Mouse (Mus musculus) bone marrow macrophage, adult 2 months (primary cell): ENCODE results near the gene Cradd. TPM values are rescaled to one million over a fixed set of nuclear protein-coding genes. Genes with fewer than 3 reads are reported as not detected.

Source experiments
- H3K27ac ChIP-seq: 2 replicates; pipeline ENCODE4 v1.5.1; 2012; ENCODE audit warnings: low read depth, low read length; ENCODE audit not compliant: insufficient read depth
- H3K4me1 ChIP-seq: 2 replicates; pipeline ENCODE4 v1.6.1; 2012; ENCODE audit warnings: low read length; ENCODE audit not compliant: control insufficient read depth, insufficient read depth
- H3K4me3 ChIP-seq: 2 replicates; pipeline ENCODE4 v1.5.1; 2012; ENCODE audit warnings: mild to moderate bottlenecking, low read length, moderate library complexity; ENCODE audit not compliant: insufficient read depth
- CTCF ChIP-seq: IDR thresholded peaks from 2 replicates; pipeline ENCODE4 v1.5.1; 2012; ENCODE audit warnings: low read depth, mild to moderate bottlenecking, low read length, moderate library complexity
- POLR2A ChIP-seq: IDR thresholded peaks from 2 replicates; pipeline ENCODE4 v1.6.1; 2012; ENCODE audit warnings: mild to moderate bottlenecking, low read depth, low read length, borderline replicate concordance
- polyA plus RNA-seq: library from polyadenylated mRNA; stranded (reverse); fragments of >200 nt; gene quantifications from 2 replicates; pipeline ENCODE4 v1.2.4, GENCODE M21; 2012; ENCODE audit not compliant: missing spikeins, insufficient read depth, insufficient read length

Cradd gene
- polyA plus RNA-seq, 1 experiment: 12.2 TPM

- TF ChIP-seq POLR2A (no peak), CTCF (no peak)
These were observed 179.4 kb downstream of the Cradd start for GRCm38 (mm10) chr10:95144414-95145130.

GRCm38 (mm10) chr10:95143446-95144114 lies 180.4 kb downstream of the Cradd start:
- TF ChIP-seq POLR2A (no peak), CTCF (no peak)
- Histone ChIP-seq H3K27ac (no peak overlapping the region), H3K4me3 (no peak overlapping the region), H3K4me1 (peaks cover 24% of the 10 kb centered on the region)

More at GRCm38 (mm10) chr10:95144414-95145130, 179.4 kb downstream of the Cradd start:
- Histone ChIP-seq H3K4me1 (peaks cover 19% of the 10 kb centered on the region), H3K27ac (no peak overlapping the region), H3K4me3 (no peak overlapping the region)

GRCm38 (mm10) chr10:95142844-95143435 lies 181.0 kb downstream of the Cradd start:
- Histone ChIP-seq H3K27ac (no peak overlapping the region), H3K4me3 (no peak overlapping the region), H3K4me1 (peaks cover 24% of the 10 kb centered on the region)
- TF ChIP-seq POLR2A (no peak), CTCF (no peak)

- Histone ChIP-seq H3K4me1 (peaks cover 17% of the 10 kb centered on the region), H3K4me3 (no peak overlapping the region), H3K27ac (no peak overlapping the region)
- TF ChIP-seq POLR2A (no peak), CTCF (no peak)
These were observed 182.9 kb downstream of the Cradd start for GRCm38 (mm10) chr10:95141075-95141474.

DNA sequence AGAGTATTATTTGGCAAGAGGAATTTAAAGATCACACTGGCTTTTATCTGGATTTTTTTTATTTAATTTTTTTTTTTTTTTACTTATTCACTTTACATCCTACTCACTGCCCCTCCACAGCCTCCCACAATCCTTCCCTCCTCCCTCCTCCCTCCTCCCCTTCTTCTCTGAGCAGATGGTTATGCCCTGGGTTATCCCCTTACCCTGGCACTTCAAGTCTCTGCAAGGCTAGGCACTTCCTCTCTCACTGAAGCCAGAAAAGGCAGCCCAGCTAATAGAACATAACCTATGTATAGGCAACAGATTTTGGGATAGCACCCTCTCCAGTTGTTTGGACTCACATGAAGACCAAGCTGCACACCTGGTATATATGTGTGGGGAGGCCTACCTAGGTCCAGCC lies 183.7 kb downstream of the Cradd start:
- H3K4me3 ChIP-seq: no peak overlapping the region
- H3K27ac ChIP-seq: no peak overlapping the region
- TF ChIP-seq CTCF: no peak
- TF ChIP-seq POLR2A: no peak
- peaks cover 15% of the 10 kb centered on the region for H3K4me1 ChIP-seq

DNA sequence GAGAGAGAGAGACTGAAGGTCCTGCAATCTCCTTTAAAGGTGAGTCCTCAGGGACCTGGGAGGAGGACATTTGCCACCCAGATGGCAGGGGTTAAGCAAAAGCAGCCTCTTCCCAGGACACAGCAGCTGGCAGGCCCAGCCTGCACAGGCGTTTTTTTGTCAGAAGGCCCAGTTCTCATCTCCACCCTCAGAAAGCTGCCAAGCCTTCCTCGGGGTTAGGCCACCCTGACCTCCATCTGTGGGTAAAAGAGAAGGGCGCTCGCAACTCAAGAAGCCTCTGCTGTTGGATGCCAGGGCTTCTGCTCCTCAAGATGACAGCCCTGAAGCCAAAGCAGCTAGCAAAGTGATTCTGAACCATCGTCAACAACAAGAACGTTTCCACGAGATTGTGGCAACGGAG lies 184.3 kb downstream of the Cradd start:
- no peak overlapping the region for H3K27ac ChIP-seq
- no peak overlapping the region for H3K4me3 ChIP-seq
- H3K4me1 ChIP-seq: peaks cover 15% of the 10 kb centered on the region
- TF ChIP-seq CTCF: no peak
- no peak for TF ChIP-seq POLR2A

DNA sequence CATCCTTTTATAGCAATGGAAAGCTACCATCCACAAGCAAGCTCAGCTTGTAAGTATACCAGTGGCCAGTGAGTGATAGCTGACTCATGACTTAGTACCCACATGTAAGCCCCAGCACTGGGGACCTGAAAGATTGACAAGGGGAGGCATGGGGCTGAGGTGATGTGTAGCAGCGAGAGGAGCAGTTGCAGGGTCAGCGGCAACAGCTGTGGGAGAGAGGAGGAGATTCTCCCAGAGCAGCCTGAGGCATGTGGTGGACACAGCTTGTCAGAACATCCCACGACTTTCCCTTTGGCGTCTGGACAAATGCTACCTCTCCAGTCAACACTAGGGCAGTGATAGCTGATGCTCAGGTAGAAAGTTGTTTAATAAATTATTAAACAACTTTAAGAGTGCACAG lies 190.9 kb downstream of the Cradd start:
- Histone ChIP-seq H3K4me1 (no peaks in the 10 kb centered on the region), H3K4me3 (no peak overlapping the region), H3K27ac (no peak overlapping the region)
- TF ChIP-seq CTCF (no peak), POLR2A (no peak)

Other genes with a start within 250 kb of the Cradd start
- gene Socs2, start 93.0 kb upstream of the Cradd start, polyA plus RNA-seq: 0.19 and 0.74 TPM in 2 replicates
- 88.3 and 96.0 TPM in 2 replicates for gene Mrpl42, start 177.8 kb upstream of the Cradd start, polyA plus RNA-seq
- 116 and 121 TPM in 2 replicates for gene Ube2n, start 191.0 kb upstream of the Cradd start, polyA plus RNA-seq
- gene Nudt4, start 240.0 kb upstream of the Cradd start, polyA plus RNA-seq: 42.5 and 43.1 TPM in 2 replicates